Mouse (Mus musculus) brain, embryonic 18.5 days (tissue): ENCODE results near the gene Rpl23.

Source experiments
- DNase-seq: peaks from one replicate; pipeline ENCODE4 v3.0.0-alpha.2; 2012; ENCODE audit warnings: low read depth, low spot score

Gene Rpl23

DNA sequence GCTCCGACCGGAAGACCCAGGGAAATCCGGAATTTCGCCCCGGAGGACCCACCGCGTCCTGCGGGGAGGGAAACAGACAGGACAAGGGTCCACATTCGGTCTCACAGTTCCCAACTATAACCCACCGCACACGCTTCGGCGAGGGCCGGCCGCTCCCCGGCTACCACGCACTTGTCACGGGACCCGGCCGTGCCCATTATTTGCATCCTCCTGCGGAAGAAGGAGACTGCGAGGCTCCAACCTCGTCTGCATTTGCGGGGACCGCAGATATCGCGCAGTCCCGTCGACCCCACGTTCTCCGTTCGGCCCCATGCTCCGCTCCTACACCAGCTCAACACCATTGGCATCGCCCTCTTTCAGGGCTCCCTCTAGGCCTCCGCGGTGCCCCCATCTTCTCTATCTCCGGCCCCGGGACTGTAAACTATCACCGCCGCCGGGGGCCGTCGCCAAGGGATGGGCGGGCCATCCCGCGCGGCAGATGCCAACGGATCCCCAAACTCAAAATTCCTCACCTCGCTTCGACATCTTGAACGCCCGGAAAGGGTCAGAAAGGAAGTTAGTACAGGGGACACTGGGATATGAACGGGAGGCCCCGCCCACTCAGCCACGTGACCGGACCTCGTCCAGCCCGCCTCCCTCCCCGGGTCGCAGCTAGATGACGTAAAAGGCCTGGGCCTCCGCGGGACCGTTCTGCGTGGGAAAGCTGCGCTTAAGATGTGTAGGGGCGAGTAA lies at the start of gene Rpl23:
Gene Rpl23 (minus strand): TSS at position 606 of the 732 bp plus-strand sequence.
- DNase-seq: peak; percentile 97

DNA sequence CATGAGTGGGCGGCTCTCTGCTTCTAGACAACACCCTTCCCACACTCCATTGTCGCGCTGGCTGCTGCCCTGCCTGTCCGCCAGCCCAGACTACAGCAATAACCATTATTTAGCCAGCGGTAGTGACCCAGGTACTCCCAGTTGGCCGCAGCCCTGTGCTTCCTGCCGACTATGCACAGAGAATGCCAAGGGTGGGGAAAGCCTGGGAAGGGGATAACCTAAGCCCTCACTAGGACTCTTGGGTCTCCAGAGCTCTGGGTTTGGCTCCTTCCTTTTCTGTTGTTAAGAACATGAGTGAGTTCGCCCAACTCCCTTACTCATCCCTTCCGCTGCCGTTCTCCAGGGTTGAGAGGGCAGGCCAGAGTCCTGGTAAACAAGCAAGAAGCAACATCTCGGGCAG lies 49.8 kb upstream of the Rpl23 start:
- DNase-seq: no peak

DNA sequence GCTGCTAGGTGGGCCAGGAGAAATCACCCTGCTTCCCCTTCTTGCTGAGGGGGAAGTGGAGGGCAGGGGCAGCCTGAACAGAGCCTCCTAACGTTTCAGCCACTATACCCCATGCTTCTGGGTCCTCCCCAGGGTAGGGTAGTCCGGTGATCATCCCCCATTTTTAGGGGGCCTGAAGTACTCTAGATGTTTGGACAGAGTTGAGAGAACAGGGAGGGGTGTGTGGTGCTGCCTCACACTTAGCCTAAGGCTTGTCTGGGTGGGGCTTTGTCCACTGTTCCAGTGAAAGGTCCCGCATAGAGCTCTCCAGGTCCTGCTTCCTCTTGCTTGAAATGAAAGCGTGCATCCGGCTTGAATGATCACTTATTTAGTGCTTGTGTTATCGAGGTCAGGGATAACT lies 48.3 kb upstream of the Rpl23 start:
- DNase-seq: no peak

DNA sequence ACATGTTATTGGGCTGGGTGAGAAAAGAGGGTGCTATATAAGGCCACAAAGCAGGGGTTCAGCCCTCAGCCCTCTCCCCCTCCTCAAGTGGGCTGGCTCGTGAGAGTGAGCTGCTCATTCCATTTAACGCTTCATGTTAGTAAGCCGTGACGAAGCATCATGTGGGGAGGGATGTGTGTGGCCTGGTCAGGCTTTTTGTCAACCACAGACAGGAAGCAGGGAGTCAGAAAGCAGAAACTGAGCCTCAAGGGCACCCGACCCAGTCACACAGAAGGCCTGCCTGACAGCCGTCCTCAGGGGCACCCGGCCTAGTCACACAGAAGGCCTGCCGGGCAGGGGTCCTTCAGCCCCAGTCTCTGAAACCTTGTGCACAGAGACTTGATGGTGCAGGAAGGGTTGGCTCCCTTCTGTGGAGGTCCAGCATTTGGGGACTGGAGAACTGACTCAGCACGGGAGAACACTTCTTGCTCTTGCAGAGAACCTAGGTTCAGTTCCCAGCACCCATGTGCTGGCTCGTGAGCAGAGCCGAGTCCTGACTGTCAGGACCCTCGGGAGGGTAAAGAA lies 47.8 kb upstream of the Rpl23 start:
- no peak for DNase-seq

DNA sequence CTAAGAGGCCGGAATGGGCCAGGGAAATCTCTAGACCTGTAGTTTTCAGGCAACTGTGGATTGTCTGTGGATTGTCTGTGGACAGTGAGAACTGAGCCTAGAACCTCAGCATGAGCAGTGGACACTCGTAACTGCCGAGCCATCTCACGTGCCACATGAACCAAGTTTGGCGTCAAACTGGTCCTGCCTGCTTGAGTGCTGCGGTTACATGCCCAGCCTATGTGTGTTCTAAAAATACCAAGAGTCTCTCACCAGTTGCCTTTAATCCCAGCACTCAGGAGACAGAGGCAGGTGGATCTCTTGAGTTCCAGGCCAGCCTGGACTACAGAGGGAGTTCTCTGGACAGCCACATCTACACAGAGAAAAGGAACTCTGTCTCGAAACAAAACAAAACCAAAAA lies 47.1 kb upstream of the Rpl23 start:
- no peak for DNase-seq

DNA sequence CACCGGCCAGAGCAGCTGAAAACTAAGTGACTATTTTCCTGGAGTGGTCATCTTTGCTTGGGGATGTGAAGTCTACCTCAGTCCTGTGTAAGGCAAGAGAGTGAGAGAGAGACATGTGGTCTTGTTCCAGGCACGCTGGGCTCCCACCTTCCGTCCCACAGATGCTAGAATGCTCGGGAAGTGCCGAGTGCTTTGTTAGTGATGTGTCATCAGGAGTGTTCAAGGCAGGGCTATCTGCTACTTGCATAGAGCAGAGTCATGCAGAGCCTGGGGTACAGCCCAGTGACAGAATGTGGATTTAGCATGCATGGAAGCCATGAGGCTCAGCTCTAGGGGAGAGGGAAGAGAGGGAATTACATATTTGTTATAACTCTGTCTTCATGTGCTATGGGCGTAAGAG lies 45.4 kb upstream of the Rpl23 start:
- DNase-seq: no peak

DNA sequence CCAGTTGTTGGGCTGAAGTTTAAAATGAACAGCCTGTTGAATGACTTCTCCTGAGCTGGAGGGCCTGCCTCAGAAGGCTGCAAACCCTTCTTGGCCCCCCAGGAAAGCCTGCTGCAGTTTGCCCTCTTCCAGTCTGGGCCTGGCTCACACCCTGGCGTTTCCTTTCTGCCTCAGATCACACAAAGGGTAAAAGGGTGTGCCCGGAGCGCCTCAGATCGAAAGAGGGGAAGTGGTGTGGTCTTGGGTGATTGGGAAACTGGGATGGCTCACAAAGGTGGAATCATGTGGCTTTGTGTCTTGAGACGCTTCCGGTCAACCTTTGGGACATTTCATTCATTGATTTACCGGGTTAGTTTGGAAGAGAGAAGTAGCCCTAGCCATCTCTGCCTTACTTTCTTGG lies 44.2 kb upstream of the Rpl23 start:
- DNase-seq: no peak

DNA sequence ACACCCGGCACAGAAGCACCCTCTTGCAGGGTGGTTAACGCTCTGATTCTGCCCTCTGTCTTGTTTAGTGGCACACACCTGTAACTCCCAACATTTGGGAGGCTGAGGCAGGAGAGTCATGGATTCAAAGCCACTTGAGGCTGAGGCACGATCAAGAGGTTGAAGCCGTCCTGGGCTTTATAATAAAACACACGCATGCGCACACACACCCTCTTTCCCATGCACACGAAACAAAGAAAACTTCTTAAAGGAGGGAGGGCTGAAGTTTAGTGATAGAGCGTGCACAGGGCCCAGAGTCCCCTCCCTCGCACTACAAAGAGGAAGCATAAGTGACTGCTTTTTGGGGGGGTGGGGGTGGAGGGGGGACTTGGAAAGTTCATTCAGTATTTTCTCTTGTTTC lies 43.7 kb upstream of the Rpl23 start:
- DNase-seq: no peak

DNA sequence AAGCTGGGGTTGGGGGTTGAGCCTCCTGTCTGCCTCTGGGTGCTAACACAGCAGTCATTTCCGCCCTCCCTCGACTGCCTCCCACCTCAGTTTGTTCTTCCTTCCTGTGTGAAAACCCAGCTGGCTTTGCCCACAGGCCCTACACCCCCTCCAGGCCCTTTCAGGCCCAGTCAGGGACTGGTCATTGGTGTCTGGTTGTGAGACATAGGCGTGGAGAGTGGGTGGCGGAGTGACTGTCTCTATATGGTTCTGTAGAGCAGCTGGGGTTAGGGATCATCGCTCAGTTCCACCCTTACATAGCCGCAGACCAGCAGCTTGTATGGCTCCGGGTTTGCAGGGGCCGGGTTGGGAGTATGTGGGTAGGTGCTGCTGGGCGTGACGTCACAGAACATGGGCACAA lies 43.1 kb upstream of the Rpl23 start:
- no peak for DNase-seq

DNA sequence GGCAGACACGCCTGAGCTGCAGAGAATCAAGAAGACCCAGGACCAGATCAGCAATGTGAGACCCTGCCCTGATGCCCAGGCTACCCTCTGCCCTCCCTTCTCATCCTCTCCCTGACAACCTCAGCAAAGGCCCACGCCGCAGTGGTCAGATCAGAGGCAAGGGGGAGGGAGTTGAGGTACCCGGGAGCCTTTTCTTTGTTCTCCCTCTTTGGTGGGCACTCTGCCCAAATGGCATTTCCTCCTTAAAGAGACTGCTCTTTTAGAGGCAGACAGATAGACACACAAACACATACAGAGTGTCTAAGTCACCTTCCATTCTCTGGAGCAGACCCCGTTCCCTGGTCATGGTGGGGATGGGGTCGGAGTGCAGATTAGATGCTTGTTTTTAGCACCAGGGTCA lies 42.7 kb upstream of the Rpl23 start:
- no peak for DNase-seq

DNA sequence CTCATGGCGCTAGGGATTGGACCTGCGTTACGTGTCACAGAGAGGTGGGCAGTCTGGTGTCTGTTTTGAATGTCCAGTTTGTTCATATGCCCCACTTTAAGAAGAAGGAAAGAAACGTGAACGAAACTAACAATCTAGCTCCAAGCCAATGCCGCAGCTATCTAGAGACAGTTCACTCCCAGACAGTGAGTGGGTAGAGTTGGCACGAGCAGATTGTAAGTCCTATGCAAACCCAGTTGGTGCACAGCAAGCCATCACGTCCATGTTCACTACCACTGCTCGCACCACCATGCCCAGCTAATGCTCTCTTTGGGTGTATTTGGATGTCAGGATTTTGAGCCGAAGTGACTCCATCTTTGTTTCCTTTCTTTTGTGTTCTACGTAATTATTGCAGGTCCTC lies 41.9 kb upstream of the Rpl23 start:
- DNase-seq: no peak

DNA sequence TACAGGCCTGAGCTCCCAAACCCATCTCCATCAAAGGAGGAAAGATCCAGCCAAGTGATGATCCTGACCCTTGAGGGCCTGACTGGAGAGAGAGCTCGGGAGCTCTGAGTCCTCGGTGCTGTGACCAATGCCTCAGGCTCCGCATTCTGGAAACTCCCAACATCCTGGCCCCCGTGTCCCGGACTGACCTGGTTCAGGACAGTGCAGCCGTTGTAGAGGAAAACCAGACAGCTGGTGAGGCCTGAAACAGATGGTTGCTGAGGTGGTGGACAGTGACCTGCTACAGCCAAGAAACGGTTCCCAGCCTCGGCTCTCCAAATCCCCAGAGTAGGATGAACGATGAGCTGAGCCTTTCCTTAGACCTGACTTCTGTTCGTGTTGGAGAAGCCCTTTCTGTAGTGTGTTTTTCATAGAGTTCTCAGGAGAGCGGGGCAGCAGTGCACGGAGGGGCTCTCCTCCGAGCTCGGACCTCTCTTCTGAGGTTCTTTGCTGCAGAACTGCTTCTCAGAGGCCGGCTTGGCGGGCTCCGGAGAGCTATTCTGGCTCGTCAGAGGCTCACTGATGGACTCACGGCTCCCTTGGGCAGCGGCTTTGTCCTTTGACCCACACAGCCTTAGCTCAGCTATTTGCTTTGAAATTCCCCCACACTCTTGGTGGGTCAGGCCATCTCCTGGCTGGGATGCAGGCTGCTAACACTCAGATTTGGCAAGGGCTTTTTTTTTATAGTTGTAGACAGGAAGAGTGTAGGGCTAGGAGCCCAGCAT lies 40.8 kb upstream of the Rpl23 start:
- DNase-seq: no peak

DNA sequence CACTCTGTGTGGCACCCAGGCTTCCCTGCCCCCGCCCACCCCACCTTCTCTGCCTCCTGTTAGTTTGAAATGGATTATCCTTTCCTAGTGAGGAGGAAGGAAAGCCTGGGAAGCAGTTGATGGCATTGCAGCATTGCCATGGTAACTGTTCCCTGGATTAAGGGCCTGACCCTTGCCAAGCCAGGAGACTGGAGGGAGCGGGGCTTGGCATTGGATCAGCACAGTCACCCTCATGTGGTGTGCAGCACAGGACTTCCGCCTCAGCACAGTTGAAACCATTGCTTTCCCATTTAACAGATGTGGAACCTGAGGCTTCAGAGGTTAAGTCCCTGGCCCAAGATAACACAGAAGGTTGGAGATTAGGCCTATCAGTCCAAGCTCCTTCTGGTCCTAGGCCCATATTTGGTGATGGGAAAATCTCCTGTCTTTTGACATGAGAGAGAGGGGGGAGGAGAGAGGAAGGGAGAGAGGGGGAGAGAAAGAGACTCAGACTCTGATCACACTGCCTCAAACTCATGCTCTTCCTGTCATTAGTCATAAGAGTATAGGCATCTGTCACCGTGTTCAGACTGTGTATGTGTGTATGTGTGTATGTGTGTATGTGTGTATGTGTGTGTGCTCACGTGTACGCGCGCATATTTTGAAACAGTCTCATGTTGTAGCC lies 39.3 kb upstream of the Rpl23 start:
- DNase-seq: no peak

DNA sequence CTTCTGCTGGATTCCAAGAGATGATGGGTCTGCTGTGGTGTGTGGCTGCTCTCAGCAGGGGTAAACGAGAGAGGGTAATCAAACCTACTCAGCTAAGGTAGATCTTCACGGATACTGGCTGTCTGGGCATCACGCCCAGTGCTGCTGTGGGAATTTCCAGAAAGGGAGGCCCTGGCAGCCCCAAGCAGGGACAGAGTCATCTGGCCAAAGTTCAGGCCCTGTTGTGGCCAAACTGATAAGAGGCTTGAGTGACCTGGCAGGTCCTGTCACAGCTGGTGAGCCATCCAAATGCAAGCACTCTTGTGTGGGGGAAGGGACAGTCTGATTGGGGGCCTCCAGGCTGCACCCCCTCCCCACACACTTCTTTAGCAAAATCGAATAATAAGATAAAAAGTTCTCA lies 38.6 kb upstream of the Rpl23 start:
- DNase-seq: no peak

DNA sequence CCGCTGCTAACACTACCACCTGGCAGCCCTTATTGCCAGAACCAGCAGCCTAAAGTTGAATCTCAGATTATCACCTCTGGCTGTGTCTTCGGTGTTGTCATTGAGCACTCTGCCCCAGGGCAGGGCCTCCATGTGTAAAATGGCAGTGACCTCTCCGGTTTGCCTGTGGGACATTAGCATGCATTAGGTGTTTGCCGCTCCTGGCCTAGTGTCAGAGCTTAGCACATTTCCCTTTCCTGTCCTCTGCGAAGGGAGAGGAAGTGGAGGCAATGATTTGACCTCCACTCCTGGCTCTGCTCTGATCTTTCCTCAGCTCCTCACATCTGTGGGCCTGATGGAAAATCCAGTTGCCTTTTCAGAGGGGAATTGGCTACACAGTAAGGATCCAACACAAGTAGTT lies 37.7 kb upstream of the Rpl23 start:
- no peak for DNase-seq

DNA sequence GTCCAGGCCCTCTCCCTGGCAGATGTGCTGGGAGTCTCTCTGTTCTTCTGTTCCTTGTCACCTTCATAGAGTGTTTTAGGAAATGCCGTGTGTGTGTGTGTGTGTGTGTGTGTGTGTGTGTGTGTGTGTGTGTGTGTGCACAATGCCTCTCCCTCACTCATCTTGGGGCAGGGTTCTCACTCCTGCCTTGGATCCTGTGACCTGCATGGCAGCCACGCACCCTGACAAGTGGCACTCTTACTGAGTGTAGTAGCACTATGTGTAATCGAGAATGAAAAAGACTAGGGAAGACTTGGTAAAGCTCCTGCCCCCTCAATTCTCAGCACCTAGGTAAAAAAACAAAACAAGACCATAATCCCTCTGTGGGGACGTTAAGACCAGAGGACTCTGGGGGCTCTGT lies 36.9 kb upstream of the Rpl23 start:
- no peak for DNase-seq

DNA sequence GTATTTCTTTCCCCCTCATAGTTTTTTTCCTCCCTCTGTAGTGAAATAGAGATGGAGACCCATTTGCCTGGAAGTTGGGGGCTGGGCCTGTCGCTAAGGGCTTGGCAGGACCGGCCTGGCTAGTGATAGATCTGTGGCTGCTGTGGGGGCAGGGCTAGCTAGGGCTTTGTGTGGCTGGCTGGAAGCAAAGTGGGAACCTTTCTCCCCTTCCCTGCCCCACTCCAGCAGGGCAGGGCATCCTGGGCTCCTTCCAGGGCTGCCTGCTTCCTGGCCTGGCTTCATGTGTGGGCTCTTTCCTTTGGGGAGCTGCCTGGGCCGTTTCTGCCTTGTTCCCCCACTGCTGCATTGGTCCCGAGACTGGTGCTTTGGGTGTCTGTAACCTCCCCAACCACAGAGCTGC lies 36.3 kb upstream of the Rpl23 start:
- DNase-seq: no peak

DNA sequence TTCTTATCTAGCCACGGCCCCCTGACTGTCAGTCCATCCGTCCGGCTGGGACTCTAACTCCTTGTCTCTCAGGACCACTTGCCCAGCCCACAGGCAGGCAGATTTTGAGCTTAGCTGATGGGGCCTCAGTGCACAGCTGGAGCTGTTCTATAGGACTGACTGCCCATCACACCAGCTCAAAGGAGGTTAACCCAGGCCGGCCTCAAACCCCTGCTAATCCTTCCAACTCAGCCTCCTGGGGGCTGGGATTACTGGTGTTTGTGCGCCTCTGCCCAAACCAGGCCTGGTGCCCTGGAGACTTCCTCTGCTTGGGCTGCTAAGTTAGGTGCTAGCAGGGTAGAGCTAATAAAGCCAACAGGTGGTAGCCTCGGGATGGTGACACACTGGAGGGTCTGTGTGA lies 35.8 kb upstream of the Rpl23 start:
- DNase-seq: no peak

DNA sequence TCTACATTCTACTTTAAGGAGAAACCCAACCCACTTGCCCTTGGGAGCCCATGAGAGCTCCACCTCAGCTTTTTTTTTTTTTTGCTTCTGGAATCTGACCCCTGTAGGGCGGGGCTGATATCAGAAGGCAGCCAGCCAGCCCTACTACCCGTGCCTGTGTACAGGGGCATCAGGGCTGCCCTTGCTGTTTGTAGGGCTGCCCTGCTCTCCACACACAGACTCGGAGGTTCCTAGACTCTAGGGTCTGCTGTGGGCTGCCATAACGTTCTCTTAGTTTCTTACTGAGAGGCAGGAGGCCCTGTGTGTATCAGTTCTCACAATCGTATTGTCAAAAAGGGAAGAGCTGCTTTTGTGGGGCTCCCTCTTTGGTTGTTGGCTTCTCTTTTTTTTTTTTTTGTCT lies 35.1 kb upstream of the Rpl23 start:
- DNase-seq: no peak

DNA sequence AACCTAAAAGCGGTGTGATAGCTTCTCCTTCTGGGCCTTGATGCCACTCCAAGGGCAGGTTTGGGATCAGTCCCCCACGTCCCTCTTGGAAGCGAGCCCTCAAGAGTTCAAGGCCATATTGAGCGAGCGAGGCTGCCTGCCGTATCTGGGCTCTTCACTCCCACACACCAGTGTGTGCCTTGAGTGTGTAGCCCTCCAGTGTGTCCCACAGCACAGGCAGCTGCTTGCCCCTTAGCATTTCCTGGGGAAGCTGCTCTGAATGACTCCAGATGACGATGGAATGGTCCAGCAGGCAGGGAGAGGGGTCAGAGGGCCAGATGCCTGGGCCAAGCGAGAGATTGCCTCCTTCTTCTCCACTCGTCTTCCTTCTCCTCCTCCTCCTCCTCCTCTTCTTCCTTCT lies 34.7 kb upstream of the Rpl23 start:
- no peak for DNase-seq

DNA sequence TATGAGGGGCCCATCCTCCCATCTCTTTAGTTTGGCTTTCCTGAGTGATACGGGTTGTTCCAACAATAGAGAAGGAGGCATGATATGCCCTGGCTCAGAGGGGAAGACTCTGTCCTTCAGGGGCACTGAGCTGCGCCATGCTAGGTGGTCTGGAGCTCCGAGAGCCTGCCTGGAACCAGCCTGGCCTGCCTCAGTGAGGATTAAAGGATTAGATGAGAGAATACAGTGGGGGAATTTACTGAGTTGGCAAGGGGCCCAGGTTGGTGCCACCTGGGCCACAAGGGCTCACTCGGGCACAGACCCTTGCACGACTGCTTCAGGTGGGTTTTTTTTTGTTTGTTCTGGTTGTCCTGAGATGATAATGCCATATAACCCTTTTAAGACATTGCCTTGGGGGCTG lies 33.9 kb upstream of the Rpl23 start:
- DNase-seq: no peak

DNA sequence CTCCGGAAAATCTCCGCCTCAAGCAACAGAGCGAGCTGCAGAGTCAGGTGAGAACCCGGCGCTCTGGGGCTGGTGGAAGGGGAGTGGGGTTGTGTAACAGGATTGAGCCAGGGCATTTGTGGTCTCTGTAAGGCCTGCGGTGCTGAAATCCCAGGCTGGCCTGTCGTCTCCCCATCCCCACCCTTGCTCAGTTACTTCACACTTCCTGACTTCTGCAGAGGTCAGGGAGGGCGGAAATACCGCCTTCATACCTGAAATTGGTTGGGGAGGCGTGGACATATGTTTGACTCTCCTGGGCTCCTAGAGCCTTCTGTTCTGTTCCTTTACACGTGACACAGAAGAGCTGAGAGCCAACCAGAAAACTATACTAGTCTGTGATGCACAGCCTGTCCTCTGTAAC lies 33.5 kb upstream of the Rpl23 start:
- DNase-seq: no peak
